Mouse (Mus musculus) skeletal muscle tissue, adult 2 months (tissue): ENCODE data around the gene Serpinb5.
A peak's percentile ranks its signal among the peaks of the same experiment; 100 is the strongest.
"Not testable (repeated sequence)": the region's sequence is repeated elsewhere in the genome, so short reads cannot be mapped to it uniquely, and the experiment has no call there.

Source experiments
- DNase-seq: peaks from one replicate; pipeline ENCODE4 v3.0.0-alpha.2; 2012; ENCODE audit warnings: low read depth, low spot score

The Serpinb5 gene

GRCm38 (mm10) chr1:106860847-106861246 lies at the start of gene Serpinb5:
TSS of gene Serpinb5 (plus strand) at chr1:106861173.
- no peak for DNase-seq

DNA sequence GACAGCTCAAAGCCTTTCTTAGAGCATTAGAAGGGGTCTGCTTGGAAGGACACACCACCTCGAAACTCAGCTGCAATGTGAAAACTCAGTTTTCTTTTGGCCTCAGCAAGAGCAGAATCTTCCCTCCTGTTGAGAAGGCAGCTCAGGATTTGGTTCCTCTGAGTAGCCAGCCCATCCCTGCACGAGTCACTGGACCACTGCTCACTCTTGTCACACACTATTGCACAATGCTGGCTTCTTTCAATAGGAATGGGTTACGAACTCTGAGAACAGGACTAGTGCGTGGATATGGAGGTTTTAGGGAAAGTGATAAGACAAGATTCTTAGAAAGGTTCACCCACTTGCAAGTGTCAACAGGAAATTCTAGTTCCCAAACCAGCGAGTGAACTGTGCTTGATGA lies 46.1 kb upstream of the Serpinb5 start:
- no peak for DNase-seq

- no peak for DNase-seq
These were observed 45.7 kb upstream of the Serpinb5 start for GRCm38 (mm10) chr1:106815265-106815664.

DNA sequence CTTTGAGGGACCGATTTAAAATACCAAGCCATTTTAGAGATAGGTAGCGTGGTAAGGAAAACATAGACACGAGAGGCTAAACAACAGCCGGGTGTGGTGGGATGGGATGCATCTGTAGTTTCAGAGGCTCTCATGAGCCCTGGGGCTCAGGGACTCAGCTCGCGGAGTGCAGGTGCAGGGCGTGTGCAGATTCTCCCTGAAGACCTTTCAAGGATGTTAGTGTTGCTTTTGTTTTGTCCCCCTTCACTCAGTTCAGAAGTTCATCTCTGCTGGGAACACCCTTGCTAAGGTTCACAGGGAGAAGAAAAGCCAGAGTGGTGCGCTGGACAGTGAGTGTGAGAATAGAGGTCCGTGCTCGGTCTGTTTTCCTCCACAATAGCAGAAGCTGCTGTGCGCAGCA lies 44.2 kb upstream of the Serpinb5 start:
- no peak for DNase-seq

DNA sequence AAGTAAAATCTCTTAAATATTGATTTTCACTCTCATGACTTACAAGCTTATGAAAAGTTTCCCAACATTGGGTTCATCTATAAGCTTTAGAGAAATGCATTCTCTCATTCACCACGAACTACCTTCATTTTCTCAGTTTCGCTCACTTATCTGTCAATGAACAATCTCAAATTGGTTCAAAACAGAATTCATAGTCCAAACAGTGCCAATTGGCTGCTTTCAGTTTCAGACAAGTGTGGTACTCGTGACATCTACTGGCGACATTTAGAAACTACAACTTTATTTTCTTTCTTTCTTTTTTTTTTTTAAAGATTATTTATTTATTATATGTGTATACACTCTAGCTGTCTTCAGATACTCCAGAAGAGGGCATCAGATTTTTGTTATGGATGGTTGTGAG lies 42.6 kb upstream of the Serpinb5 start:
- no peak for DNase-seq

DNA sequence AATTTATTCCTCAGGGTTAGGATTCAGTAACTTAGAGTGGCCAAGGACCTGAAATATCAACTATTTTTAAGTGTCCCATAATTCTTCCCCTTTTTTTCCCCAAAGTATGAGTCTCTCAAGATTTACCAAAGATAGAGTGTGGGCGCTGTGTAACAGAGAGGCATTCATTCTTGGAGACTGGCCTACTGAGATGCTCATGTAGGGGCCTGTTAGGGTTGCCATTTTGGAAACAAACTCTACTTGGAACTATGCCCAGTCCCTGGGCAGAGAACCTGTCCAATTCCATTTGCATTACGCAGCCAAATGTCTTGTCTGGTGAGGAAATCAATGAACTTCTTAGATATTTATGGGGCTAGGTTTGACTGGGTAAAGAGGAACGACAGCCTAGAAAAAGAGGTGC lies 38.7 kb upstream of the Serpinb5 start:
- peak; percentile 40 for DNase-seq

GRCm38 (mm10) chr1:106828784-106829183 lies 32.2 kb upstream of the Serpinb5 start:
- no peak for DNase-seq

GRCm38 (mm10) chr1:106865543-106865942 lies 4.6 kb downstream of the Serpinb5 start:
- no peak for DNase-seq

DNA sequence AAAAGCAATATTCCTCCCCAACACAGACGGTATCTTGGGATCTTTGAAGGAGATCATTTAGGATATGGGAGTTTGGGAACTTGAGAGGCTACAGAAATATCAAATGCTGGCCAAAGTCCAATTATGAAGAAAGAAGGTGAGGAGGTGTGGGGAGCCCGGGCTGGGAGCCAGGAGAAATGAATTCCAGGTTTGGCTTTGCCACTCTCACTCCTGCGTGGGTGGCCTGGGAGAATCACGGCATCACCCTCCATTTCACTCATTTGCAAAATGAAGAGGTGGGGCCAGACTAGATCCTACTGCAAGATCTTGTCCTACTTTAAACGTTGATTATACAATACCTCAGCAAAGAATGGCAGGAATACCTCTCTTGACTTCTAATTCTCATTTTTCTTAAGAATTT lies 5.1 kb downstream of the Serpinb5 start:
- DNase-seq: no peak

- DNase-seq: no peak
These were observed 5.8 kb downstream of the Serpinb5 start for GRCm38 (mm10) chr1:106866768-106867167.

DNA sequence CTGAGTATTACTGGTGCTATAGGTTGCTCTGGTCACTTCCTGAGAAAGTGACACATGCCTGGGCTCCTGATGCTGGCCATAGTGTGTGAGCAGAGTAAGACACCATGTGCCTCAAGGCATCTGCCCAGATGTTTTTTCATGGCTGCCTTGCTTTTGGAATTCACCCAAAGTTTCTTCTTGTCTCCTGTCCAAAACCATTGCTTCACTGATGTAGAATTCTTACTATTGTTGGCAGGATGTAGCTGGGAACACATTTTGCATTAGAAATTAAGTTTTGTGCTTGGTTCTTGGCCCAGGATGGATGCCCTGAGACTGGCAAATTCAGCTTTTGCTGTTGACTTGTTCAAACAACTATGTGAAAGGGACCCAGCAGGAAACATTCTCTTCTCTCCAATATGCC lies 9.0 kb downstream of the Serpinb5 start:
- no peak for DNase-seq

DNA sequence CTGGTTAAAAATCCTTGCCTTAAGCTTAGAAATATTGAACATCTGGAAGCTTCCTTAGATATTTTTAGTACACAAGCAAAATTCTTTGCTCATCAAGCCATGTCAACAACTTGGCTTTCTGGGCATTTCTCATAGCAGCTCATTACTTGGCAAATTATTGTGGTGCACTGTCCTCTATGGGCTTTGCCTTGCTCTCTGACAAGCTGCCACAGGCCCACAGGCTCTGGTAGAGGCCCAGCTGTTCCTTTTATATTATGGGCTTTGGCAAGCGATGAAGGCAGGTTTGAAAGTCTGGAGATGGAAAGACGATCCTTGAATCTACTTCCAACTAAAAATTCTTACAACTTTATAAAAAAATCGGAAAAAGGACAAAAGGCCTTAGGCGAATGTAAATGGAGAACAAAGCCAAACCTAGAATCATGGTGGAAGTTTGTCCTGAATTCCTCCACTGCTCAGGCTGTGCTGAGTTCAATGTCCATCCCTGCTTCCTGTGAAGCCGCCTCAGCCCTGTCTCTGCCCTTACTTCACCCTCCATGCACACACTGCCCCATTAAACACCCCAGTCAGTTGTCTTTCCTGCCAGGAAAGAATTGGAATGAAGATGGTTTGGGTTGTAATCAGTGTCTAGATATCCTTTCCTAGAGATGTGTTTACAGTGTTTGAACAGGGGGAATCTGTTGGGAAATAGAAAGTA lies 14.4 kb downstream of the Serpinb5 start:
- no peak for DNase-seq

- no peak for DNase-seq
These were observed 15.2 kb downstream of the Serpinb5 start for GRCm38 (mm10) chr1:106876147-106876546.

DNA sequence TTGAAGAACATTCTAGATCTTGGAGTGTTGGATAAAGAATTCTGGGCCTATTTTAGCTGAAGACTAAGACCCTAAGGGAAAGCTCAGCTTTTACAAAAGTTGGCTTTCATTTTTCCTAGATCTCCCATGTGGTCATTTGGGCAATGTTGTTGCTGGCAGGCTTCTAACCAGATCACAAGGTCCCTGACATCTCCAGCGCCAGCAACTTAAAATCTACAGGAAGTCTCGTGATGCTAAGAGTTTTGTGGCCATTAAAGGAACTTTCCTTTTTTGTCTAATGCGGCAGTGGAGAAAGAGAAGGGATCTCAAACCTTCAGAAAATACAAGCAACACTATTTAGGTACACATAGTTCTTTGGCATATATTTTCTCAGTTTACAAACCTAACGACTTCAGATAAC lies 21.8 kb downstream of the Serpinb5 start:
- DNase-seq: no peak

- no peak for DNase-seq
These were observed 22.4 kb downstream of the Serpinb5 start for GRCm38 (mm10) chr1:106883369-106883768.

DNA sequence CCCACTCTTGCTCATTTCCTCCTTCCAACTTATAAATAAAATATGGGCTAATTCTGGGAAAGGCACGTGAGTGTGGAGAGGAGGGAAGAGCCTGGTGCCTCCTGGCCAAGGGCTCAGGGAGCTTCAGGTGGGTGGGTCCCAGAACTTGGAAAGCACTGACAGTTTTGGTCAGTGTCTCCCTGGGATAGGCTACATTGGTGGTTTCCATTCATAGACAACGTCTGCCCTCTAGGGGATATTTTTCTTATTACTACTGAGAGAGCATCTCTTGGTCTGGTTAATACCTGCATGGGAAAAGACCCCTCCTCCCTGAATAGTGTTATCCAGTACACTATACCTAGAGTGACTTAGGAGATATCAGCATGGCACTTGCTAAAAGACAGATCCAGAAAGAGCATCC lies 22.8 kb downstream of the Serpinb5 start:
- no peak for DNase-seq

- DNase-seq: not testable (repeated sequence)
These were observed 34.2 kb downstream of the Serpinb5 start for GRCm38 (mm10) chr1:106895142-106895541.

GRCm38 (mm10) chr1:106901406-106901805 lies 40.4 kb downstream of the Serpinb5 start:
- no peak for DNase-seq

- peak; percentile 11 for DNase-seq
These were observed 71.0 kb downstream of the Serpinb5 start for GRCm38 (mm10) chr1:106931954-106932353.
